Mouse (Mus musculus) urinary bladder, adult 2 months (tissue): Measurements from ENCODE around the gene Pklr. TPM values are rescaled to one million over a fixed set of nuclear protein-coding genes. Genes with fewer than 3 reads are reported as not detected.

Experiments
- DNase-seq: peaks from one replicate; pipeline ENCODE4 v3.0.0; 2022; ENCODE audit warnings: low spot score
- polyA plus RNA-seq: library from polyadenylated mRNA; depleted of rRNA; stranded (reverse); fragments of >200 nt; gene quantifications from 2 replicates; pipeline ENCODE4 v1.2.3, GENCODE M21; 2012; rRNA removed

Gene Pklr
- polyA plus RNA-seq, 1 experiment: not detected

DNA sequence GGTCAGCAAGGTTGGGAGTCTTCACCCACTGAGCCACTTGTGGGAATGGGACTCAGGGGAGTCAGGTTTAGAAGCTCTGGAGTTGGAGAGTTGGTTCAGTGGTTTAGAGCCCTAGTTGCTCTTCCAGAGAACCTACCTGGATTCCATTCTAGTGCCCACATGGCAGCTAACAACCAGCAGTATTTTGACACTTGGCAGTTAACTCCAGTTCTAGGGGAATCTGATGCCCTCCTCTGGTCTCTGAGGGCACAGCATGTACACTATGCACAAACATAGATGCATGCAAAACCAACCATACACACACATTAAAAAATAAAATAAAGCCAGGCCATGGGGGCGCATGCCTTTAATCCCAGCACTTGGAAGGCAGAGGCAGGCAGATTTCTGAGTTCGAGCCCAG is 57.9 kb downstream of the Pklr start:
- peak; percentile 13 for DNase-seq

Other genes starting within 250 kb of the Pklr start
- gene Msto1, start 222.1 kb upstream of the Pklr start, polyA plus RNA-seq: 28.3 and 32.8 TPM in 2 replicates
- gene Ash1l, start 185.5 kb upstream of the Pklr start, polyA plus RNA-seq: 20.0 and 23.8 TPM in 2 replicates
- 111 and 117 TPM in 2 replicates for gene Dap3, start 185.0 kb upstream of the Pklr start, polyA plus RNA-seq
- 45.9 and 51.5 TPM in 2 replicates for gene Rusc1, start 42.8 kb upstream of the Pklr start, polyA plus RNA-seq
- not detected in 2 replicates for gene Gm43738, start 35.0 kb upstream of the Pklr start, polyA plus RNA-seq
- gene Fdps, start 34.2 kb upstream of the Pklr start, polyA plus RNA-seq: 83.1 and 101 TPM in 2 replicates
- gene Hcn3, start 24.1 kb downstream of the Pklr start, polyA plus RNA-seq: 0.44 and 0.49 TPM in 2 replicates
- gene Clk2, start 28.7 kb downstream of the Pklr start, polyA plus RNA-seq: 73.9 and 89.8 TPM in 2 replicates
- 69.8 and 72.3 TPM in 2 replicates for gene Scamp3, start 41.3 kb downstream of the Pklr start, polyA plus RNA-seq
- 32.9 and 42.3 TPM in 2 replicates for gene Fam189b, start 47.0 kb downstream of the Pklr start, polyA plus RNA-seq
- 58.7 and 60.8 TPM in 2 replicates for gene Gba, start 66.8 kb downstream of the Pklr start, polyA plus RNA-seq
- gene Thbs3, start 79.0 kb downstream of the Pklr start, polyA plus RNA-seq: 59.3 and 69.8 TPM in 2 replicates
- 112 and 131 TPM in 2 replicates for gene Mtx1, start 90.9 kb downstream of the Pklr start, polyA plus RNA-seq
- 0.94 and 1.2 TPM in 2 replicates for gene Muc1, start 92.9 kb downstream of the Pklr start, polyA plus RNA-seq
- 67.7 and 77.1 TPM in 2 replicates for gene Krtcap2, start 109.8 kb downstream of the Pklr start, polyA plus RNA-seq
- 4.1 and 6.0 TPM in 2 replicates for gene Trim46, start 110.2 kb downstream of the Pklr start, polyA plus RNA-seq
- 200 and 251 TPM in 2 replicates for gene Dpm3, start 123.2 kb downstream of the Pklr start, polyA plus RNA-seq
- gene Slc50a1, start 134.4 kb downstream of the Pklr start, polyA plus RNA-seq: 128 and 156 TPM in 2 replicates
- gene Efna1, start 145.0 kb downstream of the Pklr start, polyA plus RNA-seq: 41.8 and 43.5 TPM in 2 replicates
- gene Efna3, start 186.8 kb downstream of the Pklr start, polyA plus RNA-seq: 0.36 and 0.55 TPM in 2 replicates
- 3.4 and 3.7 TPM in 2 replicates for gene Efna4, start 201.9 kb downstream of the Pklr start, polyA plus RNA-seq
- 96.1 and 101 TPM in 2 replicates for gene Adam15, start 213.9 kb downstream of the Pklr start, polyA plus RNA-seq
- 0.24 and 0.41 TPM in 2 replicates for gene Dcst2, start 225.8 kb downstream of the Pklr start, polyA plus RNA-seq
- 0.07 and 0.33 TPM in 2 replicates for gene Dcst1, start 229.1 kb downstream of the Pklr start, polyA plus RNA-seq